Mouse (Mus musculus): ENCODE results near the gene Ankrd63. TPM values are rescaled to one million over a fixed set of nuclear protein-coding genes. Genes with fewer than 3 reads are reported as not detected.

The Ankrd63 gene
- total and polyA plus RNA-seq, 3 experiments = 0.08 to 0.53 TPM; not detected in 1

- H3K9ac ChIP-seq (ENCODE audit: control insufficient read depth, low read depth, low read length, poor library complexity, severe bottlenecking) = no peak overlapping the region
- peaks cover 0 to 23% of the 10 kb centered on the region in 2 experiments; a peak in 2 of 4 replicates for H3K36me3 ChIP-seq (ENCODE audit: control insufficient read depth in 1 of 2, insufficient read depth in 2 of 2, low read length in 2 of 2)
- H3K4me1 ChIP-seq (ENCODE audit: control insufficient read depth in 1 of 2, insufficient read depth in 2 of 2, low read length in 2 of 2) = peaks cover 17 to 27% of the 10 kb centered on the region in 2 experiments
- no peak for DNase-seq (ENCODE audit: low read depth, low spot score)
- no peaks in the 10 kb centered on the region for H3K27me3 ChIP-seq (ENCODE audit: control insufficient read depth in 1 of 2, insufficient read depth in 2 of 2, low read length in 2 of 2)
- H3K27ac ChIP-seq (ENCODE audit: control insufficient read depth, low read depth, low read length) = no peak overlapping the region
- no peak for TF ChIP-seq MYB (IDR thresholded peaks at IDR 0.05; ENCODE audit: low read depth, low read length)
- TF ChIP-seq USF2 (IDR thresholded peaks at IDR 0.05; ENCODE audit: borderline replicate concordance in 1 of 2, insufficient read depth in 1 of 2, low read depth in 1 of 2, low read length in 2 of 2) = no peak
- no peak for TF ChIP-seq CTCF (IDR thresholded peaks at IDR 0.05 in 2 of 3, conservative IDR thresholded peaks at IDR 0.05 in 1 of 3; ENCODE audit: control insufficient read depth in 1 of 3, insufficient read depth in 1 of 3, low read depth in 2 of 3, low read length in 3 of 3, poor library complexity in 1 of 3, severe bottlenecking in 1 of 3)
- H3K4me3 ChIP-seq (ENCODE audit: control insufficient read depth in 1 of 2, insufficient read depth in 1 of 2, low read depth in 2 of 2, low read length in 2 of 2) = no peak overlapping the region
- H3K9me3 ChIP-seq (replicated peaks; ENCODE audit: insufficient read depth, low read length) = no peaks in the 10 kb centered on the region
- H3K79me2 ChIP-seq (ENCODE audit: control insufficient read depth, insufficient read depth, low read length, poor library complexity) = peaks cover 15% of the 10 kb centered on the region
These were observed 38.1 kb downstream of the Ankrd63 start for GRCm38 (mm10) chr2:118665616-118666015.

- no peak for DNase-seq (ENCODE audit: low read depth, low spot score)
- H3K4me1 ChIP-seq (ENCODE audit: control insufficient read depth in 1 of 2, insufficient read depth in 2 of 2, low read length in 2 of 2) = peaks cover 19 to 27% of the 10 kb centered on the region in 2 experiments
These were observed 38.7 kb downstream of the Ankrd63 start for GRCm38 (mm10) chr2:118664975-118665516.

GRCm38 (mm10) chr2:118663804-118664766 lies 39.7 kb downstream of the Ankrd63 start:
- Histone ChIP-seq H3K79me2 (ENCODE audit: control insufficient read depth, insufficient read depth, low read length, poor library complexity) (peaks cover 15% of the 10 kb centered on the region), H3K4me1 (ENCODE audit: control insufficient read depth in 1 of 2, insufficient read depth in 2 of 2, low read length in 2 of 2) (peaks cover 19 to 32% of the 10 kb centered on the region in 2 experiments), H3K9me3 (replicated peaks; ENCODE audit: insufficient read depth, low read length) (no peaks in the 10 kb centered on the region), H3K27ac (ENCODE audit: control insufficient read depth, low read depth, low read length) (peak overlapping the region; percentile 61), H3K9ac (ENCODE audit: control insufficient read depth, low read depth, low read length, poor library complexity, severe bottlenecking) (peak overlapping the region; percentile 81), H3K4me3 (ENCODE audit: control insufficient read depth in 1 of 2, insufficient read depth in 1 of 2, low read depth in 2 of 2, low read length in 2 of 2) (peak overlapping the region; percentile 68 to 94), H3K36me3 (ENCODE audit: control insufficient read depth in 1 of 2, insufficient read depth in 2 of 2, low read length in 2 of 2) (peaks cover 0 to 25% of the 10 kb centered on the region in 2 experiments; a peak in 2 of 4 replicates), H3K27me3 (ENCODE audit: control insufficient read depth in 1 of 2, insufficient read depth in 2 of 2, low read length in 2 of 2) (no peaks in the 10 kb centered on the region)
- peak; percentile 49 for DNase-seq (ENCODE audit: low read depth, low spot score)
- peak; percentile 4; the same call in 1 of the 2 replicates for TF ChIP-seq NELFE (IDR thresholded peaks at IDR 0.05; ENCODE audit: low read depth, low read length)
- TF ChIP-seq ZMIZ1 (IDR thresholded peaks at IDR 0.05; ENCODE audit: low read depth, low read length) = no peak
- no peak for TF ChIP-seq TAL1 (IDR thresholded peaks at IDR 0.05; ENCODE audit: low read length)
- TF ChIP-seq SMC3 (IDR thresholded peaks at IDR 0.05; ENCODE audit: low read depth, low read length) = no peak
- no peak for TF ChIP-seq POLR2AphosphoS2 (IDR thresholded peaks at IDR 0.05; ENCODE audit: low read length)
- no peak for TF ChIP-seq MAZ (IDR thresholded peaks at IDR 0.05; ENCODE audit: low read depth, low read length)
- TF ChIP-seq USF2 (IDR thresholded peaks at IDR 0.05; ENCODE audit: borderline replicate concordance in 1 of 2, insufficient read depth in 1 of 2, low read depth in 1 of 2, low read length in 2 of 2) = no peak
- TF ChIP-seq ELF1 (IDR thresholded peaks at IDR 0.05; ENCODE audit: low read depth, low read length) = 0 out of 2 replicates have a peak, but pooled peaks have one; percentile 3
- no peak; a peak in 1 of 4 replicates for TF ChIP-seq POLR2A (IDR thresholded peaks at IDR 0.05; ENCODE audit: control insufficient read depth in 1 of 2, insufficient read depth in 1 of 2, low read depth in 1 of 2, low read length in 2 of 2, poor library complexity in 1 of 2)
- TF ChIP-seq BHLHE40 (IDR thresholded peaks at IDR 0.05; ENCODE audit: borderline replicate concordance, low read depth, low read length) = no peak
- TF ChIP-seq KAT2A (conservative IDR thresholded peaks at IDR 0.05; ENCODE audit: low read depth, low read length) = no peak
- no peak for TF ChIP-seq CTCF (IDR thresholded peaks at IDR 0.05 in 2 of 3, conservative IDR thresholded peaks at IDR 0.05 in 1 of 3; ENCODE audit: control insufficient read depth in 1 of 3, insufficient read depth in 1 of 3, low read depth in 2 of 3, low read length in 3 of 3, poor library complexity in 1 of 3, severe bottlenecking in 1 of 3)
- TF ChIP-seq ZNF384 (IDR thresholded peaks at IDR 0.05; ENCODE audit: low read depth, low read length) = no peak
- TF ChIP-seq GATA1 (IDR thresholded peaks at IDR 0.05; ENCODE audit: low read depth, low read length) = no peak
- peak; percentile 74; the same call in 1 of the 2 replicates for TF ChIP-seq SIN3A (IDR thresholded peaks at IDR 0.05; ENCODE audit: low read length)
- TF ChIP-seq EP300 (IDR thresholded peaks at IDR 0.05; ENCODE audit: low read depth in 1 of 2, low read length in 2 of 2) = 0 out of 4 replicates have a peak, but pooled peaks of 1 of the 2 experiments have one; percentile 2
- no peak for TF ChIP-seq RAD21 (IDR thresholded peaks at IDR 0.05; ENCODE audit: low read depth, low read length)

More at GRCm38 (mm10) chr2:118664975-118665516, 38.7 kb downstream of the Ankrd63 start:
- Histone ChIP-seq H3K9ac (ENCODE audit: control insufficient read depth, low read depth, low read length, poor library complexity, severe bottlenecking) (peak overlapping the region; percentile 81; the same call in 1 of the 2 replicates), H3K79me2 (ENCODE audit: control insufficient read depth, insufficient read depth, low read length, poor library complexity) (peaks cover 15% of the 10 kb centered on the region), H3K4me3 (ENCODE audit: control insufficient read depth in 1 of 2, insufficient read depth in 1 of 2, low read depth in 2 of 2, low read length in 2 of 2) (no peak overlapping the region), H3K27me3 (ENCODE audit: control insufficient read depth in 1 of 2, insufficient read depth in 2 of 2, low read length in 2 of 2) (no peaks in the 10 kb centered on the region), H3K9me3 (replicated peaks; ENCODE audit: insufficient read depth, low read length) (no peaks in the 10 kb centered on the region), H3K36me3 (ENCODE audit: control insufficient read depth in 1 of 2, insufficient read depth in 2 of 2, low read length in 2 of 2) (peaks cover 0 to 25% of the 10 kb centered on the region in 2 experiments; a peak in 2 of 4 replicates), H3K27ac (ENCODE audit: control insufficient read depth, low read depth, low read length) (no peak overlapping the region)
- TF ChIP-seq ZC3H11A (IDR thresholded peaks at IDR 0.05; ENCODE audit: low read depth, low read length) (no peak), JUND (IDR thresholded peaks at IDR 0.05; ENCODE audit: low read depth, low read length) (no peak), GABPA (IDR thresholded peaks at IDR 0.05; ENCODE audit: low read depth, low read length) (no peak), EP300 (IDR thresholded peaks at IDR 0.05; ENCODE audit: low read depth in 1 of 2, low read length in 2 of 2) (no peak), NELFE (IDR thresholded peaks at IDR 0.05; ENCODE audit: low read depth, low read length) (no peak), ELF1 (IDR thresholded peaks at IDR 0.05; ENCODE audit: low read depth, low read length) (no peak), ZMIZ1 (IDR thresholded peaks at IDR 0.05; ENCODE audit: low read depth, low read length) (no peak), USF1 (IDR thresholded peaks at IDR 0.05; ENCODE audit: low read depth, low read length) (no peak), ZNF384 (IDR thresholded peaks at IDR 0.05; ENCODE audit: low read depth, low read length) (no peak), KAT2A (conservative IDR thresholded peaks at IDR 0.05; ENCODE audit: low read depth, low read length) (no peak), MAZ (IDR thresholded peaks at IDR 0.05; ENCODE audit: low read depth, low read length) (no peak)
